ENCODE assay signal across 9 mouse cellular contexts in the genomic region with DNA sequence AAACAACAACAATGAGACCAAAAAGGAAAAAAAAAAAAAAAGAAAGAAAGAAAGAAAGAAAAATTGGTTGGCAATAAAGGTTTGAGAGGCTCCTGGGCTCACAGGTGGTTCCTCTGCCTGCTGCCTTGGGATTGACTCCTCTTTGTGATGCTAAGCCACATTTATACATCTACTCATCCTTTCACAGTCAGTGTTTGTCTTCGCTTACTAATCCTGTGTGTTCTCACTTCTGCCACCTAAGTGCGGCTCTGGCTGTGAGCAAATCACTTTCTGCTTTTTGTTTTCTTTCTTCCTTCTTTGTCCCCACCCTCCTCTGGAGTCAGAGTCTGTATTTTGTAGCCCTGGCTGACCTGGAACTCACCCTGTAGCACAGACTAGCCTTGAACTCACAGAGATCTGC. TPM values are rescaled to one million over a fixed set of nuclear protein-coding genes. Genes with fewer than 3 reads are reported as not detected.
A peak's percentile ranks its signal among the peaks of the same experiment; 100 is the strongest.
DNase-seq lines count a peak whose midpoint lies in the region; ATAC-seq and TF ChIP-seq lines count a peak whose summit lies in the region.
"Had no signal": no experiment of that assay in that cellular context is flagged by ENCODE, and none has a peak within 500 bp of the region (broad histone marks: within the 10 kb centered on the region; RNA-seq: fewer than 3 reads in every experiment).

No protein-coding gene starts in this region.

- H3K4me3 ChIP-seq in cerebellum, adult 2 months (replicated peaks; ENCODE audit: insufficient read depth, low read depth, low read length) = no peak overlapping the region
- H3K4me3 ChIP-seq in heart, embryonic 15.5 days = no peak overlapping the region
- H3K4me3 ChIP-seq in lung, embryonic 14.5 days (ENCODE audit: low read depth, low read length) = no peak overlapping the region
- H3K4me3 ChIP-seq in cortical plate, adult 2 months (ENCODE audit: insufficient read depth, low read length) = no peak overlapping the region

- peak in 1 of 2 experiments; percentile 13 for DNase-seq in cerebellum, adult 2 months
- no peak for DNase-seq in heart, postnatal 4 days
- DNase-seq in lung, embryonic 14.5 days = no peak
- no peak for DNase-seq in lung, postnatal 25 days (ENCODE audit: low spot score)
- no peak for DNase-seq in kidney, postnatal 10 days

- no peaks in the 10 kb centered on the region for H3K36me3 ChIP-seq in heart, embryonic 15.5 days
- no peaks in the 10 kb centered on the region for H3K36me3 ChIP-seq in lung, embryonic 14.5 days (ENCODE audit: insufficient read depth)

- H3K27me3 ChIP-seq in cerebellum, adult 2 months (ENCODE audit: control insufficient read depth, insufficient read depth, low read length) = no peaks in the 10 kb centered on the region
- H3K27me3 ChIP-seq in heart, embryonic 15.5 days = no peaks in the 10 kb centered on the region
- no peaks in the 10 kb centered on the region for H3K27me3 ChIP-seq in lung, embryonic 14.5 days (ENCODE audit: insufficient read depth, low read length)

- no peak for TF ChIP-seq CTCF in cerebellum, adult 2 months (IDR thresholded peaks at IDR 0.05; ENCODE audit: borderline replicate concordance, insufficient read depth, low read depth, low read length)
- TF ChIP-seq CTCF in lung, embryonic 14.5 days (IDR thresholded peaks at IDR 0.05; ENCODE audit: low read depth) = no peak
- no peak for TF ChIP-seq CTCF in cortical plate, adult 2 months (IDR thresholded peaks at IDR 0.05; ENCODE audit: extremely low read depth, insufficient read depth, low read length)

- no peaks in the 10 kb centered on the region for H3K9me3 ChIP-seq in heart, embryonic 15.5 days (replicated peaks)
- H3K9me3 ChIP-seq in lung, embryonic 14.5 days (ENCODE audit: low read depth, low read length) = no peaks in the 10 kb centered on the region

- peaks cover 3% of the 10 kb centered on the region; the same call in 1 of the 2 replicates for H3K4me1 ChIP-seq in cerebellum, adult 2 months (ENCODE audit: control insufficient read depth, insufficient read depth, low read length)
- peaks cover 29% of the 10 kb centered on the region for H3K4me1 ChIP-seq in heart, embryonic 15.5 days (replicated peaks)
- 0 out of 2 replicates have a peak, but pooled peaks cover 6% of the 10 kb centered on the region for H3K4me1 ChIP-seq in lung, embryonic 14.5 days (ENCODE audit: insufficient read depth)
- 0 out of 2 replicates have a peak, but pooled peaks cover 2% of the 10 kb centered on the region for H3K4me1 ChIP-seq in cortical plate, adult 2 months (ENCODE audit: control insufficient read depth, insufficient read depth, low read length)

- TF ChIP-seq POLR2A in cerebellum, adult 2 months (IDR thresholded peaks at IDR 0.05; ENCODE audit: borderline replicate concordance, insufficient read depth, low read length) = no peak
- no peak for TF ChIP-seq POLR2A in cortical plate, adult 2 months (IDR thresholded peaks at IDR 0.05; ENCODE audit: extremely low read depth, insufficient read depth, low read length)

- no peak overlapping the region for H3K9ac ChIP-seq in heart, embryonic 15.5 days
- H3K9ac ChIP-seq in lung, embryonic 14.5 days = no peak overlapping the region
- H3K9ac ChIP-seq: liver, postnatal 0 days had no signal

- WGBS in cerebellum, adult 2 months = 71% methylated on average over 2 of the region's 2 CpGs
- 65% methylated on average over 2 of the region's 2 CpGs for WGBS in heart, embryonic 15.5 days
- WGBS in lung, embryonic 14.5 days = 46% methylated on average over 2 of the region's 2 CpGs

- ATAC-seq in cerebellum, adult (ENCODE audit: insufficient number of reproducible peaks, low FRiP score, low TSS enrichment) = no peak
- ATAC-seq in heart, embryonic 15.5 days (replicated peaks; ENCODE audit: insufficient number of reproducible peaks, insufficient read depth, low FRiP score, low read depth) = no peak
- no peak for ATAC-seq in lung, embryonic 14.5 days (ENCODE audit: insufficient read depth)
- ATAC-seq: liver, postnatal 0 days had no signal

- H3K27ac ChIP-seq in cerebellum, adult 2 months (ENCODE audit: insufficient read depth, low read length) = peak overlapping the region; percentile 73
- H3K27ac ChIP-seq in heart, embryonic 15.5 days = peak overlapping the region; percentile 35; the same call in 1 of the 2 replicates
- 0 out of 2 replicates have a peak overlapping the region, but pooled peaks have one; percentile 6 for H3K27ac ChIP-seq in lung, embryonic 14.5 days (ENCODE audit: low read depth)
- H3K27ac ChIP-seq in cortical plate, adult 2 months (ENCODE audit: insufficient read depth, low read length) = peak overlapping the region; percentile 64

- no peak overlapping the region for H3K4me2 ChIP-seq in heart, embryonic 15.5 days
- no peak overlapping the region for H3K4me2 ChIP-seq in lung, embryonic 14.5 days

RNA-seq across cellular contexts. Expression of gene Ypel2, which starts 2.8 kb away (rescaled TPM):
- 25.3 and 26.7 TPM in 2 replicates for polyA plus RNA-seq in cerebellum, adult 2 months (2012; rRNA removed)
- polyA plus RNA-seq in heart, embryonic 15.5 days (2015; fragmentation: Nextera tagmentation; extraction: Ambion mirVana) = 20.8 and 23.1 TPM in 2 replicates
- 10 to 100 TPM; 18.9 to 22.7 TPM for total RNA-seq in heart, postnatal 4 days (2021)
- polyA plus RNA-seq in lung, embryonic 14.5 days (2014; fragmentation: Nextera tagmentation; extraction: Ambion mirVana) = 6.8 and 7.0 TPM in 2 replicates
- polyA plus RNA-seq in cortical plate, adult 2 months (2012; rRNA removed) = 27.6 and 32.6 TPM in 2 replicates

Comparison
In these comparisons a context has a peak if more than half of its experiments do, and no peak if none do; other contexts are left out.
1. H3K27ac ChIP-seq: peak in every context shown above with its lines; median percentile 73 in cerebellum, adult 2 months; 64 in cortical plate, adult 2 months; 35 in heart, embryonic 15.5 days; 6 in lung, embryonic 14.5 days.